Mouse (Mus musculus) liver, postnatal 0 days (tissue): ENCODE measurements at regions not wholly inside any gene's neighbourhood (a gene's known extent, or its start where the extent isn't known, plus 50 kb on each side); places are given as distances from the start of the nearest gene placed in this dataset.

Experiments used
- ATAC-seq: fragments of 200-750 bp; cut with Nextera tagmentation; 2 replicates; pipeline ENCODE4 v1.8.0; 2017; ENCODE audit warnings: mild to moderate bottlenecking, moderate library complexity
- DNase-seq: peaks from one replicate; pipeline ENCODE4 v3.0.0-alpha.2; 2016
- H3K27ac ChIP-seq: fragments of 300-500 bp; sonication (generic); 2 replicates; pipeline ENCODE4 v1.5.1; 2014; ENCODE audit warnings: antibody characterized with exemption, moderate library complexity, mild to moderate bottlenecking, low read depth
- H3K27me3 ChIP-seq: fragments of 300-500 bp; sonication (generic); 2 replicates; pipeline ENCODE4 v1.6.1; 2014; ENCODE audit warnings: low read length, control low read depth, mixed read lengths; ENCODE audit not compliant: insufficient read depth
- H3K36me3 ChIP-seq: fragments of 300-500 bp; sonication (generic); replicated peaks from 2 replicates; pipeline ENCODE4 v1.6.1; 2014; ENCODE audit warnings: mild to moderate bottlenecking, control low read depth, low read length, moderate library complexity, mixed read lengths; ENCODE audit not compliant: insufficient read depth
- H3K4me1 ChIP-seq: fragments of 300-500 bp; sonication (generic); 2 replicates; pipeline ENCODE4 v1.6.1; 2014; ENCODE audit warnings: antibody characterized with exemption, mild to moderate bottlenecking, control low read depth; ENCODE audit not compliant: insufficient read depth
- H3K4me2 ChIP-seq: fragments of 300-500 bp; sonication (generic); 2 replicates; pipeline ENCODE4 v1.6.1; 2014; ENCODE audit warnings: low read depth, mild to moderate bottlenecking, low read length, moderate library complexity, mixed read lengths
- H3K4me3 ChIP-seq: fragments of 300-500 bp; sonication (generic); 2 replicates; pipeline ENCODE4 v1.5.1; 2014; ENCODE audit warnings: low read depth, low read length
- H3K9ac ChIP-seq: fragments of 300-500 bp; sonication (generic); replicated peaks from 2 replicates; pipeline ENCODE4 v1.6.1; 2014; ENCODE audit warnings: mild to moderate bottlenecking, moderate library complexity
- H3K9me3 ChIP-seq: fragments of 300-500 bp; sonication (generic); 2 replicates; pipeline ENCODE4 v1.6.1; 2016; ENCODE audit warnings: mild to moderate bottlenecking, control low read depth, low read length, mixed read lengths
- CTCF ChIP-seq: sonication (generic); IDR thresholded peaks from 2 replicates; pipeline ENCODE4 v1.5.1; 2016; ENCODE audit warnings: antibody characterized with exemption, low read depth
- EP300 ChIP-seq: IDR thresholded peaks from 2 replicates; pipeline ENCODE4 v1.6.1; 2016; ENCODE audit warnings: antibody characterized with exemption, low read depth, mild to moderate bottlenecking
- WGBS: fragments of 180-500 bp; shearing (Covaris S2); extraction: QIAGEN DNeasy Blood & Tissue Kit; methylation state at CpG from one replicate; pipeline ENCODE4 v1.1.7; 2014; ENCODE audit not compliant: insufficient replicate concordance; 5-methylcytosine and 5-hydroxymethylcytosine counted together

- no peak for ATAC-seq
Measured at GRCm38 (mm10) chr8:128035672-128036071, 322.7 kb upstream of the Nrp1 start.

GRCm38 (mm10) chr8:128039341-128040064, 318.9 kb upstream of the Nrp1 start:
- DNase-seq: no peak
- Histone ChIP-seq H3K36me3 (no peaks in the 10 kb centered on the region), H3K9me3 (peaks cover 3% of the 10 kb centered on the region; the same call in 1 of the 2 replicates), H3K4me3 (no peak overlapping the region), H3K9ac (no peak overlapping the region), H3K27me3 (no peaks in the 10 kb centered on the region), H3K4me1 (no peaks in the 10 kb centered on the region), H3K27ac (no peak overlapping the region), H3K4me2 (no peak overlapping the region)
- WGBS: 34% methylated on average over 6 of the region's 6 CpGs
- no peak for ATAC-seq
- TF ChIP-seq EP300: no peak
- no peak for TF ChIP-seq CTCF

More at GRCm38 (mm10) chr8:128035672-128036071, 322.7 kb upstream of the Nrp1 start:
- Histone ChIP-seq H3K4me2 (no peak overlapping the region), H3K9me3 (peaks cover 3% of the 10 kb centered on the region; the same call in 1 of the 2 replicates), H3K9ac (no peak overlapping the region), H3K4me1 (peaks cover 5% of the 10 kb centered on the region; the same call in 1 of the 2 replicates), H3K27ac (no peak overlapping the region), H3K27me3 (no peaks in the 10 kb centered on the region), H3K4me3 (no peak overlapping the region), H3K36me3 (no peaks in the 10 kb centered on the region)
- 37% methylated on average over 3 of the region's 3 CpGs for WGBS
- TF ChIP-seq CTCF (no peak), EP300 (no peak)
- no peak for DNase-seq

GRCm38 (mm10) chr8:128042877-128043276, 315.5 kb upstream of the Nrp1 start:
- no peaks in the 10 kb centered on the region for H3K4me1 ChIP-seq
- TF ChIP-seq CTCF (no peak), EP300 (no peak)
- no peak overlapping the region for H3K4me3 ChIP-seq
- H3K27ac ChIP-seq: no peak overlapping the region
- H3K4me2 ChIP-seq: no peak overlapping the region
- H3K9ac ChIP-seq: no peak overlapping the region
- DNase-seq: no peak
- no peaks in the 10 kb centered on the region for H3K27me3 ChIP-seq
- WGBS: 73% methylated on average over 2 of the region's 2 CpGs
- H3K36me3 ChIP-seq: no peaks in the 10 kb centered on the region
- ATAC-seq: no peak
- H3K9me3 ChIP-seq: peaks cover 3% of the 10 kb centered on the region; the same call in 1 of the 2 replicates

- no peak overlapping the region for H3K9ac ChIP-seq
- H3K9me3 ChIP-seq: peaks cover 3% of the 10 kb centered on the region; the same call in 1 of the 2 replicates
- no peak overlapping the region for H3K27ac ChIP-seq
- no peaks in the 10 kb centered on the region for H3K4me1 ChIP-seq
- no peak overlapping the region for H3K4me2 ChIP-seq
- no peaks in the 10 kb centered on the region for H3K36me3 ChIP-seq
- 66% methylated on average over 4 of the region's 4 CpGs for WGBS
- no peak for DNase-seq
- no peak overlapping the region for H3K4me3 ChIP-seq
- TF ChIP-seq CTCF (no peak), EP300 (no peak)
- no peak for ATAC-seq
- H3K27me3 ChIP-seq: no peaks in the 10 kb centered on the region
Measured at GRCm38 (mm10) chr8:128043392-128043791, 315.0 kb upstream of the Nrp1 start.

- H3K9ac ChIP-seq: no peak overlapping the region
- H3K4me2 ChIP-seq: no peak overlapping the region
- ATAC-seq (no peak), DNase-seq (no peak)
- no peak overlapping the region for H3K4me3 ChIP-seq
- no peaks in the 10 kb centered on the region for H3K36me3 ChIP-seq
- whole genome bisulfite sequencing: 82% methylated on average over 8 of the region's 8 CpGs
- no peaks in the 10 kb centered on the region for H3K9me3 ChIP-seq
- TF ChIP-seq CTCF: no peak
- no peak for TF ChIP-seq EP300
- no peaks in the 10 kb centered on the region for H3K27me3 ChIP-seq
- no peaks in the 10 kb centered on the region for H3K4me1 ChIP-seq
- no peak overlapping the region for H3K27ac ChIP-seq
Measured at GRCm38 (mm10) chr8:128056251-128056650, 302.2 kb upstream of the Nrp1 start.

- Histone ChIP-seq H3K27ac (no peak overlapping the region), H3K36me3 (no peaks in the 10 kb centered on the region), H3K4me2 (no peak overlapping the region), H3K9ac (no peak overlapping the region), H3K4me1 (no peaks in the 10 kb centered on the region), H3K27me3 (no peaks in the 10 kb centered on the region), H3K9me3 (no peaks in the 10 kb centered on the region), H3K4me3 (no peak overlapping the region)
- TF ChIP-seq CTCF: no peak
- no peak for TF ChIP-seq EP300
- no peak for ATAC-seq
- no peak for DNase-seq
- 77% methylated on average over 6 of the region's 6 CpGs for WGBS
Measured at GRCm38 (mm10) chr8:128057845-128058244, 300.6 kb upstream of the Nrp1 start.

GRCm38 (mm10) chr8:128059817-128060216, 298.6 kb upstream of the Nrp1 start:
- ATAC-seq (no peak), DNase-seq (no peak)
- Histone ChIP-seq H3K36me3 (no peaks in the 10 kb centered on the region), H3K9ac (no peak overlapping the region), H3K4me1 (no peaks in the 10 kb centered on the region), H3K4me2 (no peak overlapping the region), H3K27me3 (no peaks in the 10 kb centered on the region), H3K9me3 (no peaks in the 10 kb centered on the region), H3K4me3 (no peak overlapping the region), H3K27ac (no peak overlapping the region)
- 77% methylated on average over 3 of the region's 3 CpGs for WGBS
- TF ChIP-seq EP300: no peak
- no peak for TF ChIP-seq CTCF
